Mouse (Mus musculus): Measurements from ENCODE around the gene Kat2a. TPM values are rescaled to one million over a fixed set of nuclear protein-coding genes. Genes with fewer than 3 reads are reported as not detected.

The Kat2a gene
- polyA plus RNA-seq, 2 experiments = 55.8 to 70.8 TPM

GRCm38 (mm10) chr11:100735954-100736745, 23.9 kb upstream of the Kat2a start:
- no peak for TF ChIP-seq POLR2A (IDR thresholded peaks at IDR 0.05; ENCODE audit: borderline replicate concordance, extremely low read depth, insufficient read depth, insufficient read length)
- peaks cover 7% of the 10 kb centered on the region; the same call in 1 of the 2 replicates for H3K4me1 ChIP-seq (ENCODE audit: control insufficient read depth, insufficient read depth, low read length)
- peak overlapping the region; percentile 82; the same call in 1 of the 2 replicates for H3K4me2 ChIP-seq (replicated peaks; ENCODE audit: low read depth, low read length, severe bottlenecking)
- no peaks in the 10 kb centered on the region for H3K27me3 ChIP-seq (ENCODE audit: control insufficient read depth, insufficient read depth, low read length)
- H3K27ac ChIP-seq (replicated peaks; ENCODE audit: low read depth, low read length) = no peak overlapping the region
- DNase-seq (ENCODE audit: low spot score) = no peak
- peak overlapping the region; percentile 16; the same call in 1 of the 2 replicates for H3K9ac ChIP-seq (ENCODE audit: low read depth, low read length, severe bottlenecking)
- WGBS = 78% methylated on average over 14 of the region's 14 CpGs
- no peak for ATAC-seq (ENCODE audit: low FRiP score, low read depth)
- H3K4me3 ChIP-seq (replicated peaks; ENCODE audit: low read length) = no peak overlapping the region
- H3K36me3 ChIP-seq (ENCODE audit: control insufficient read depth, insufficient read depth, low read length) = peaks cover 8% of the 10 kb centered on the region
- no peaks in the 10 kb centered on the region for H3K9me3 ChIP-seq (ENCODE audit: control insufficient read depth, low read length)

GRCm38 (mm10) chr11:100735134-100735865, 23.0 kb upstream of the Kat2a start:
- H3K27ac ChIP-seq (replicated peaks; ENCODE audit: low read depth, low read length) = no peak overlapping the region
- no peak for ATAC-seq (ENCODE audit: low FRiP score, low read depth)
- no peak overlapping the region for H3K4me2 ChIP-seq (replicated peaks; ENCODE audit: low read depth, low read length, severe bottlenecking)
- no peak overlapping the region for H3K9ac ChIP-seq (ENCODE audit: low read depth, low read length, severe bottlenecking)
- H3K4me1 ChIP-seq (ENCODE audit: control insufficient read depth, insufficient read depth, low read length) = peaks cover 7% of the 10 kb centered on the region; the same call in 1 of the 2 replicates
- no peak for TF ChIP-seq POLR2A (IDR thresholded peaks at IDR 0.05; ENCODE audit: borderline replicate concordance, extremely low read depth, insufficient read depth, insufficient read length)
- DNase-seq (ENCODE audit: low spot score) = no peak
- no peaks in the 10 kb centered on the region for H3K27me3 ChIP-seq (ENCODE audit: control insufficient read depth, insufficient read depth, low read length)
- H3K9me3 ChIP-seq (ENCODE audit: control insufficient read depth, low read length) = no peaks in the 10 kb centered on the region
- H3K4me3 ChIP-seq (replicated peaks; ENCODE audit: low read length) = no peak overlapping the region
- peaks cover 8% of the 10 kb centered on the region for H3K36me3 ChIP-seq (ENCODE audit: control insufficient read depth, insufficient read depth, low read length)
- WGBS = 90% methylated on average over 9 of the region's 9 CpGs

GRCm38 (mm10) chr11:100730477-100731205, 18.4 kb upstream of the Kat2a start:
- TF ChIP-seq POLR2A (IDR thresholded peaks at IDR 0.05; ENCODE audit: borderline replicate concordance, extremely low read depth, insufficient read depth, insufficient read length) = no peak
- no peak for ATAC-seq (ENCODE audit: low FRiP score, low read depth)
- Histone ChIP-seq H3K9me3 (ENCODE audit: control insufficient read depth, low read length) (no peaks in the 10 kb centered on the region), H3K4me3 (replicated peaks; ENCODE audit: low read length) (no peak overlapping the region), H3K4me1 (ENCODE audit: control insufficient read depth, insufficient read depth, low read length) (no peaks in the 10 kb centered on the region), H3K9ac (ENCODE audit: low read depth, low read length, severe bottlenecking) (no peak overlapping the region), H3K27me3 (ENCODE audit: control insufficient read depth, insufficient read depth, low read length) (no peaks in the 10 kb centered on the region), H3K27ac (replicated peaks; ENCODE audit: low read depth, low read length) (no peak overlapping the region), H3K36me3 (ENCODE audit: control insufficient read depth, insufficient read depth, low read length) (peaks cover 15% of the 10 kb centered on the region), H3K4me2 (replicated peaks; ENCODE audit: low read depth, low read length, severe bottlenecking) (no peak overlapping the region)
- DNase-seq (ENCODE audit: low spot score) = no peak
- 74% methylated on average over 6 of the region's 6 CpGs for WGBS

- Histone ChIP-seq H3K27me3 (ENCODE audit: control insufficient read depth, insufficient read depth, low read length) (no peaks in the 10 kb centered on the region), H3K9me3 (ENCODE audit: control insufficient read depth, low read length) (no peaks in the 10 kb centered on the region), H3K4me3 (replicated peaks; ENCODE audit: low read length) (no peak overlapping the region), H3K4me2 (replicated peaks; ENCODE audit: low read depth, low read length, severe bottlenecking) (no peak overlapping the region), H3K36me3 (ENCODE audit: control insufficient read depth, insufficient read depth, low read length) (peaks cover 12% of the 10 kb centered on the region; the same call in 1 of the 2 replicates), H3K27ac (replicated peaks; ENCODE audit: low read depth, low read length) (no peak overlapping the region), H3K9ac (ENCODE audit: low read depth, low read length, severe bottlenecking) (no peak overlapping the region), H3K4me1 (ENCODE audit: control insufficient read depth, insufficient read depth, low read length) (no peaks in the 10 kb centered on the region)
- no peak for ATAC-seq (ENCODE audit: low FRiP score, low read depth)
- 84% methylated on average over 4 of the region's 4 CpGs for WGBS
- DNase-seq (ENCODE audit: low spot score) = no peak
- TF ChIP-seq POLR2A (IDR thresholded peaks at IDR 0.05; ENCODE audit: borderline replicate concordance, extremely low read depth, insufficient read depth, insufficient read length) = no peak
Measured at GRCm38 (mm10) chr11:100729976-100730375, 17.7 kb upstream of the Kat2a start.

- no peak overlapping the region for H3K9ac ChIP-seq (ENCODE audit: low read depth, low read length, severe bottlenecking)
- H3K4me3 ChIP-seq (replicated peaks; ENCODE audit: low read length) = no peak overlapping the region
- no peak for TF ChIP-seq POLR2A (IDR thresholded peaks at IDR 0.05; ENCODE audit: borderline replicate concordance, extremely low read depth, insufficient read depth, insufficient read length)
- DNase-seq (ENCODE audit: low spot score) (no peak), ATAC-seq (ENCODE audit: low FRiP score, low read depth) (no peak)
- no peaks in the 10 kb centered on the region for H3K4me1 ChIP-seq (ENCODE audit: control insufficient read depth, insufficient read depth, low read length)
- no peak overlapping the region for H3K27ac ChIP-seq (replicated peaks; ENCODE audit: low read depth, low read length)
- WGBS = 82% methylated on average over 6 of the region's 6 CpGs
- H3K4me2 ChIP-seq (replicated peaks; ENCODE audit: low read depth, low read length, severe bottlenecking) = no peak overlapping the region
- no peaks in the 10 kb centered on the region for H3K27me3 ChIP-seq (ENCODE audit: control insufficient read depth, insufficient read depth, low read length)
- peaks cover 8% of the 10 kb centered on the region; the same call in 1 of the 2 replicates for H3K36me3 ChIP-seq (ENCODE audit: control insufficient read depth, insufficient read depth, low read length)
- H3K9me3 ChIP-seq (ENCODE audit: control insufficient read depth, low read length) = no peaks in the 10 kb centered on the region
Measured at GRCm38 (mm10) chr11:100728601-100729000, 16.3 kb upstream of the Kat2a start.

Measured in limb, embryonic 14.5 days (tissue).